Mouse (Mus musculus) kidney, postnatal 0 days (tissue): ENCODE results near the gene Tbc1d25. TPM values are rescaled to one million over a fixed set of nuclear protein-coding genes. Genes with fewer than 3 reads are reported as not detected.
A peak's percentile ranks its signal among the peaks of the same experiment; 100 is the strongest.

Source experiments
- ATAC-seq: fragments of 200-750 bp; cut with Nextera tagmentation; replicated peaks from 2 replicates; pipeline ENCODE4 v1.8.0; 2017; ENCODE audit warnings: low read depth, moderate number of reproducible peaks, moderate TSS enrichment, moderate library complexity; ENCODE audit not compliant: low FRiP score
- DNase-seq: peaks from one replicate; pipeline ENCODE4 v3.0.0-alpha.2; 2016; ENCODE audit warnings: low spot score
- H3K27ac ChIP-seq: fragments of 300-500 bp; sonication (generic); 2 replicates; pipeline ENCODE4 v1.5.1; 2014; ENCODE audit warnings: mild to moderate bottlenecking
- H3K27me3 ChIP-seq: fragments of 300-500 bp; sonication (generic); 2 replicates; pipeline ENCODE4 v1.6.1; 2014; ENCODE audit warnings: low read length, mixed read lengths; ENCODE audit not compliant: insufficient read depth
- H3K36me3 ChIP-seq: fragments of 300-500 bp; sonication (generic); 2 replicates; pipeline ENCODE4 v1.6.1; 2014; ENCODE audit warnings: low read length, mixed read lengths; ENCODE audit not compliant: insufficient read depth
- H3K4me1 ChIP-seq: fragments of 300-500 bp; sonication (generic); replicated peaks from 2 replicates; pipeline ENCODE4 v1.6.1; 2014; ENCODE audit warnings: antibody characterized with exemption, low read length, mixed read lengths; ENCODE audit not compliant: insufficient read depth
- H3K4me2 ChIP-seq: fragments of 300-500 bp; sonication (generic); 2 replicates; pipeline ENCODE4 v1.6.1; 2014; ENCODE audit warnings: mild to moderate bottlenecking, low read length, moderate library complexity, mixed read lengths
- H3K4me3 ChIP-seq: fragments of 300-500 bp; sonication (generic); replicated peaks from 2 replicates; pipeline ENCODE4 v1.5.1; 2014; ENCODE audit warnings: low read depth, low read length
- H3K9ac ChIP-seq: fragments of 300-500 bp; sonication (generic); 2 replicates; pipeline ENCODE4 v1.6.1; 2014; ENCODE audit warnings: low read depth, low read length
- H3K9me3 ChIP-seq: fragments of 300-500 bp; sonication (generic); replicated peaks from 2 replicates; pipeline ENCODE4 v1.6.1; 2016; ENCODE audit warnings: low read length, inconsistent platforms, mixed read lengths
- CTCF ChIP-seq: IDR thresholded peaks from 2 replicates; pipeline ENCODE4 v1.5.1; 2016; ENCODE audit warnings: antibody characterized with exemption, low read depth, mild to moderate bottlenecking, moderate library complexity
- WGBS: fragments of 180-500 bp; shearing (Covaris S2); extraction: QIAGEN DNeasy Blood & Tissue Kit; methylation state at CpG from one replicate; pipeline ENCODE4 v1.1.7; 2014; 5-methylcytosine and 5-hydroxymethylcytosine counted together
- polyA plus RNA-seq: library from polyadenylated mRNA; unstranded; fragments of >200 nt; fragmentation: Nextera tagmentation; extraction: Ambion mirVana; gene quantifications from 2 replicates; pipeline ENCODE4 v1.2.1, GENCODE M21; 2015

Tbc1d25 gene
- polyA plus RNA-seq, 1 experiment from 2014 or later: 10.4 TPM

DNA sequence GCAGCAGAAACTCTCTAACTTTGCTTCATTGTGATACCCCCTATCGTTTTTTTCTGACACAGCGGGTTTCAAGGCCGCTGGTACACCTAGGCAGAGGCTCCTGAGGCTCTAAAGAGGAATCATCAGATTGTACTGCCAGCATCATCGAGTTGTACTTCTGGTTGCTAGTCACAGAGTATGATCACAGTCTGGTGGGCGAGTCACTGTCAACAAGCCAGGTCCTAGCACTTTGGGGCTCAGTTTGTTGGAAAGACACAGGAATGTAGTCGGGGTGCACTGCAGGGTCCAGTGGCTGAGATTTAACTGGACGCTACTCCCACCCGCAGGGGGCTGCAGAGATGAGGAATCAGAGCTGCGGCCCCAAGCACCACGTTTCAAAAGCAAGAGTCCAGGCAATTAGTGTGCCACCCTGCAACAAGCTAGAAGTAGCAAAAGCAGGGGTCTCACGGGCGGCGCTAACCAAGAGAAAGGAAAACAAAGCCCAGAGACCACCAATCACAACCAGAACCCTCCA lies 16.2 kb upstream of the Tbc1d25 start:
- H3K27ac ChIP-seq: peak overlapping the region; percentile 36; the same call in 1 of the 2 replicates
- peak overlapping the region; percentile 46 for H3K4me3 ChIP-seq
- no peaks in the 10 kb centered on the region for H3K36me3 ChIP-seq
- no peak for ATAC-seq
- WGBS: 34% methylated on average over 13 of the region's 13 CpGs
- no peaks in the 10 kb centered on the region for H3K27me3 ChIP-seq
- TF ChIP-seq CTCF: no peak; the same call in 1 of the 2 replicates
- DNase-seq: peak; percentile 40
- no peaks in the 10 kb centered on the region for H3K4me1 ChIP-seq
- no peaks in the 10 kb centered on the region for H3K9me3 ChIP-seq
- peak overlapping the region; percentile 63 for H3K4me2 ChIP-seq
- peak overlapping the region; percentile 60; the same call in 1 of the 2 replicates for H3K9ac ChIP-seq

DNA sequence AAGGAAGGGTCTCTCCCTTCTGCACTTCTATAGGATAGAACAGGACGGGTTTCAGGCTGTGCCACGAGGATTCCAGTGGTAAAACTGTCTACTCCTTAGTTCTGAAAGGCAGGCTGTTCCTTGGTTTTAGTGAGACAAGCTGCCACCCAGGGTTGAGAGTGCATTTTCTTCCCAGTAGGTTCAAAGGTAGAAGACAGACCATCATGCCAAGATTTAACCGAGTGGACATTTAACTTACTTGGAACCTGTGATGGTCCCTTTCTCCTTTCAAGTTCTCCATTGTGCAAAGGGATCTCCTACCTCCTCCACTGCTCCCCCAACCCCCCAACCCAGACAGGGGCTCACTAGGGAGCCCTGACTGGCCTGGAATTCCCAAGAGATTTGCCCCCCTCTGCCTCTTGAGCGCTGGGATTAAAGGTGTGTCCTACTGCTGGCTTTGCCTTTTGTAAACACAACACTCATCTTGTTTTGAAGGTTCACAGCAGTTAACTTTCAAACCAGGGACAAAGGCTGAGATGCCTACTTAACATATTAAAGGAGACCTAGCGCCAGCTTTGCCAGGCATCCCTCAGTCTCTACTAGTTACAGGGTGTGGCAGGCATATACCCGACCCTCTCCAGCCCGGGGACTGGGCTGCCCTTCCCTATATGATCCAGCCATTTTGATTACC lies 7.0 kb upstream of the Tbc1d25 start:
- no peak for DNase-seq
- H3K36me3 ChIP-seq: no peaks in the 10 kb centered on the region
- H3K4me1 ChIP-seq: no peaks in the 10 kb centered on the region
- no peaks in the 10 kb centered on the region for H3K9me3 ChIP-seq
- WGBS: 17% methylated on average over 7 of the region's 7 CpGs
- no peak overlapping the region for H3K9ac ChIP-seq
- TF ChIP-seq CTCF: no peak
- no peak overlapping the region for H3K4me2 ChIP-seq
- H3K27me3 ChIP-seq: no peaks in the 10 kb centered on the region
- H3K4me3 ChIP-seq: no peak overlapping the region
- no peak overlapping the region for H3K27ac ChIP-seq
- ATAC-seq: no peak

DNA sequence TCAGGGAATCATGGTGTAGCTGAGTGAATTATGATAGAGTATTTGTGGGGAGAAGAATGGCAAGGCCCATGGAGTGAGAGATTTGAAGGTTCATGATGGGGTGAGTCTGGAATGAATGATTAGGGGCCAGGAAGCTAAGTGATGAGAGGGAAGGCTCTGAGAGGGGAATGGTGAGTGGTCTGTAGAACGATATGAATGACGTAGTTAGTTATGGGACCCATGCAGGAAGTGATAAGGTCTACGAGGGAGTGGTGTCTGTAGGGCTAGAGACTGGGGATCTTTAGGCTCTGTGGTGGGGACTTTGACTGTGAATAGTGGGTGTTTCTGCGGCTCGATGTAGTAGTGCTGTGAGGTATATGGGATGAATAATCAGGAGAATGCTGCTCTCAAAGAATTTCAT lies 3.7 kb upstream of the Tbc1d25 start:
- no peak for DNase-seq
- no peaks in the 10 kb centered on the region for H3K27me3 ChIP-seq
- 91% methylated on average over 5 of the region's 5 CpGs for WGBS
- no peak for ATAC-seq
- no peak overlapping the region for H3K4me2 ChIP-seq
- H3K9ac ChIP-seq: no peak overlapping the region
- no peak overlapping the region for H3K4me3 ChIP-seq
- H3K4me1 ChIP-seq: no peaks in the 10 kb centered on the region
- no peaks in the 10 kb centered on the region for H3K9me3 ChIP-seq
- no peak for TF ChIP-seq CTCF
- no peaks in the 10 kb centered on the region for H3K36me3 ChIP-seq
- H3K27ac ChIP-seq: no peak overlapping the region

DNA sequence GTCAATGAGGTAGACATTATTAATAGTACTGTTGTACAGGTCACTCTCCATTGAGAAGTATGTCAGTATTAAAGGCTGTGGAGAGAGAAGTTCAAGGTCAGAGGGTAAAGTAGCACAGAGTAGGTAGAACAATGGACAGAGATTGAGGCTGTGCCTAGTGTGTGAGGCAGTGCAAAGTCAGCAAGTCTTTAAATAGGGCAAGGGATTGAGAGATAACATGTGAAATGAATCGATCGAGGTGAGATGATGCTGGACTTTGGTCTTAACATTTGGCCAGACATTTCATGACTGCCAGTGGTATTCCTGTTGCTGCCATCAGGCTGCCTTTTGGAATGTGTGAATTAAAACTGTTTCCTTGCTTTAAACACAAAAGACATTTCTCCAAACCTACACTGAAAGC lies 2.9 kb upstream of the Tbc1d25 start:
- no peak for ATAC-seq
- H3K27ac ChIP-seq: no peak overlapping the region
- no peak overlapping the region for H3K4me2 ChIP-seq
- no peak for TF ChIP-seq CTCF
- no peaks in the 10 kb centered on the region for H3K4me1 ChIP-seq
- no peak overlapping the region for H3K9ac ChIP-seq
- H3K4me3 ChIP-seq: no peak overlapping the region
- 92% methylated on average over 2 of the region's 2 CpGs for WGBS
- no peak for DNase-seq
- no peaks in the 10 kb centered on the region for H3K27me3 ChIP-seq
- H3K9me3 ChIP-seq: no peaks in the 10 kb centered on the region
- H3K36me3 ChIP-seq: no peaks in the 10 kb centered on the region

DNA sequence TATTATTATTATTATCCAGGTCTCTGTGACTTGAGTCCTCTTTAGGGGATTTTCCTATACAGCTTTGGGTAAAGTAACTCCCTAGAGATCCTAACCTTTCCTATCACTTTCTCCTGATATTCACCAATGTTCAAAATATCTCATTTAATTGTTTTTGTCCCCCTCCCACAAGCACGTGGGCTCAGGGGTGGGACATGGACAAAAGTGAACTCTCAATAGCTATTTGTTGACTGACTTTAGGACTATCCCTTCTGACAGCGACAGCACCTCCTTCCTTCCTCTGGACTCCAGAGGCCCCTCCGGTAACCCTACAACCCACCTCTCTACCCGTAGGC lies 845 bp downstream of the Tbc1d25 start:
- ATAC-seq (no peak), DNase-seq (no peak)
- Histone ChIP-seq H3K9ac (peak overlapping the region; percentile 57), H3K4me2 (peak overlapping the region; percentile 59), H3K9me3 (no peaks in the 10 kb centered on the region), H3K4me3 (peak overlapping the region; percentile 58), H3K27me3 (no peaks in the 10 kb centered on the region), H3K27ac (no peak overlapping the region), H3K4me1 (no peaks in the 10 kb centered on the region), H3K36me3 (no peaks in the 10 kb centered on the region)
- no peak for TF ChIP-seq CTCF
- 19% methylated on average over 4 of the region's 4 CpGs for WGBS

DNA sequence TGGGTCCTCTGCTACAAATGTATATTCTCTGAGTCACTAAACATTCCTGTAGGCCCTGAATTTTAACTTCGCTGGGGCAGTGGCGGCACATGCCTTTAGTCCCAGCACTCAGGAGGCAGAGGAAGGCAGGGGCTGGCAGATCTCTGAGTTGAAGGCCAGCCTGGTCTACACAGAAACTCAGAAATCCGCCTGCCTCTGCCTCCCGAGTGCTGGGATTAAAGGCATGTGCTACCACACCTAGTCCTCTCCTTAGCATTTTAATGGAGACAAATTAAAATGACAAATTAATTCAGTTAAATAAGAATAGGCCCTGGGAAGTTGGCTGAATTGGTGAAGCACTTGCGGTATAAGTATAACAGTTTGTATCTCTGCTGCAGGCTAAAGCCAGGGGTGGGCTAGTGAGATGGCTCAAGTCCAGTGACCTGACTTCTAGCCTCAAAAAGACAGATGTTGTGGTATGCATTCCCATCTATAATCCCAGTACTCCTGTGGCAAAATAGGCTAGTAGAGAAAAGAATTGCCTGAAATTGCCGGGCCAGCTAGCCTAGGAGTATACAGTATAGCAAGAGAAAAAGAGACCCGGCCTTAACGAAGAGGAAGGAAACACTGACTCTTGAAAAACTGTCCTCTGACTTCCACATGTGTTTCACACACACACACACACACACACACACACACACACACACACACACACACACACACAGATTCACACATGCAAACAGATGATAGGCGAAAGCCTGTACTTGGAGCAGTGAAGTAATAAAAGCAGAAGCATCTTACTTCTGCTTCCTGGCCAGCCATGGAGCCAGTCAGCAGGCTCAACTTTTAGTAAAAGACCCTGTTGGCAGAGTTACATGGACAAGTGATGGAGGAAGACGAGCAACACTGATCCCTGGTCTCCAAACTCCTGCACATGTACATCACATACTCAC lies 8.0 kb downstream of the Tbc1d25 start:
- Histone ChIP-seq H3K9ac (no peak overlapping the region), H3K4me3 (no peak overlapping the region), H3K27ac (no peak overlapping the region), H3K4me2 (no peak overlapping the region), H3K36me3 (no peaks in the 10 kb centered on the region), H3K4me1 (no peaks in the 10 kb centered on the region), H3K9me3 (no peaks in the 10 kb centered on the region), H3K27me3 (no peaks in the 10 kb centered on the region)
- DNase-seq (no peak), ATAC-seq (no peak)
- TF ChIP-seq CTCF: no peak
- 89% methylated on average over 10 of the region's 10 CpGs for WGBS
